Mouse (Mus musculus): ENCODE measurements around the gene Ldah.

Gene Ldah

DNA sequence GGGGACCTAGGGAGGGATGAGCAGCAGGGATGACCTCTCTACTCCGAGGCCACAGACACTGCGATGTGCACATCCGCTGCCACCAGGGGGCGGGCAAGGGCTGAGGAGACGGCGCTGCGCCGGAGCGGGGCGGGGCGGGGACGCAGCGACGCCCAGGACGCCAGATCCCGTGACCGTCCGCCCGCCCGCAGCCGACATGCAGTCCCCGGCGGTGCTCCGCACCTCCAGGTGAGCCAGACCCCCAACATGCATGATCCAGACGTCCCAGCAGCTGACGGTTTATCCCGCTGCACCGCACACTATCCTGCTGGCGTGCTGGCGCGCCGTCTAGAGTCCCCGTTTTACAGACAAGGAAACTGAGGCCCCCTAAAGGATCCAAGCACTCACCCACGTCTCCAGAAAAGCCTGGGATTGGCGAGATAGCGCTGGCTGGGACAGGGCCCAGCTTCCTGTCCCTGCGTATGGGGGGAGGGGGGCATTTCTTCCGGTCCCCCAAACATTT, 105.4 kb downstream of the Ldah start, which contains the start of gene Hs1bp3:
Gene Hs1bp3 (plus strand): TSS at position 163 of the 502 bp plus-strand sequence.
- DNase-seq (ENCODE audit: low spot score) = peak; percentile 58

DNA sequence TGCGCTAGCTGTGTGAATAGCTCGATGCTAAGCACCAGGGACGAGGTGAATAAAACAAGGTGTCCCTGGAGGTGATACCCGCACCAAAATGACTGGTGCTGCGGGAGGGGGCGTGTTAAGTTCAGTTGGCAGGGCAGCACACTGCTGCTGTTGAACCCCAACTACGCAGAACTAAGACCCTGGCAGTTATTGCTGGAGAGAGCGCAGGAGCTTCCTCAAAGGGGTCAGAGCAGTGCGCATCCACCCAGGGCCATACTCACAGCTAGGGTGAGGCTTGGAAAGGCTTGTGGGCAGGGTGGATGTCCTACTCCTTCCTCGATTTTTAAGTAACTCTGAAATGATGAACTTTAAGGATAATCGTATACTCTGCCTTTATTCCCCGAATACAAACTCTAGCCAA, 105.9 kb downstream of the Ldah start:
- DNase-seq (ENCODE audit: low spot score) = no peak

DNA sequence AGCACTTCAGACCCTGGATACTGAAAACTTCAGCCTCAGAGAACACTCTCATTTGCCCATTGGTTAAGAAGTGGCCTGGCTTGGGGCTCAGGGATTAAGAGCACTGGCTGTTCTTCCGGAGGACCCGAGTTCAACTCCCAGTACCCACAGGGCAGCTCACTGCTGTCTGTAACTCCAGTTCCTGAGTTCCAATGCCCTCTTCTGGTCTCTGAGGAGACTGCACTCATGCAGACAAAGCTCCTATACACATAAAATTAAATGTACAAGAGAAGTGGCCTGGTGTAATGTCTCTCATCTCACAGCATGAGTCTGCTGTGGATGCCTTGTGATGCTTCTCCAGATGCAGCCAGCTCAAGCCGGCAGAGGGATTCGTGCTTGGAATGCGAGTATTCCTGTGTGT, 108.6 kb downstream of the Ldah start:
- DNase-seq (ENCODE audit: low spot score) = no peak

DNA sequence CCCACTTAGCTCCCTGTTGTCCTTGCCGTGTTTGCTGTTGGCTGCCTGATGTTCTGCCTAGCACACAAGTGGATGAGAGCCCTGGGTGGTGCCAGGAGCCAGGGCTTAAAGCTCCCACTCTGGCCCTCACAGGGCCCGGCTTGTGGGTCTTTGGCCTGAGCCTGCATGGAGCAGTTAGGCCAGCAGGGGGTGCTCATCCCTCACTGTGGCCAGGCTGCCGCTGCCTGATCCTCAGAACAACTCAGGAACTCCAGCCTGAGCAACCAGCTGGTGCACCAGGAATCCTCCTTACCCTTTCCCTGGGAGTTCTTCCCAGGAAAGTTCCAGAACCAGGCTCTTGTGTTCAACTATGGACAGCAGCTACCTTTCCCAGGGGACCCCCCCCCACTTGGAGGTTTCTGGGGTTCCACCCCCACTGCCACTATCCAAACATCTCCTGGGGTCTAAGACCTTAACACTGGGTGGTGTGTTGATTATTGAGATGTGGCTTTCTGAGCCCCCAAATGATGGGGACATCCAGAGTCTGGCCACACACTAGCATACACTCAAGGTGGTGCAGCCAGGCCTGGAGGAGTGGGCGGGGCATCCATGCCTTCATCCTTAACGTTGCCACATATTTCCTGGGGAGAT, 112.3 kb downstream of the Ldah start:
- no peak for DNase-seq (ENCODE audit: low spot score)

DNA sequence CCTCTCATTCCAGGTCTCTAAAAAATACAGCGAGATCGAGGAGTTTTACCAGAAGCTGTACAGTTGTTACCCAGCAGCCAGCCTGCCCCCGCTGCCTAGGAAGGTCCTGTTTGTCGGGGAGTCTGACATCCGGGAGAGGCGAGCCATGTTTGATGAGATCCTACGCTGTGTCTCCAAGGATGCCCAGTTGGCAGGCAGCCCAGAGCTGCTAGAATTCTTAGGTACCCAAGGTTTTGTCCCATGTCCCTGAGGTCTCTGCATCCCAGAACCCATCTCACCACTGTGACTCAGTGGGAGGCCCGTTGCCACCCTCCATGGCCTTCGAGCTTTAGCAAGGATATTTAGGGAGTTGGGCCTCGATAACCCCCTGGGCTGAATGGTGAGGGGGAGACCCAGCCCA, 113.6 kb downstream of the Ldah start:
- no peak for DNase-seq (ENCODE audit: low spot score)

DNA sequence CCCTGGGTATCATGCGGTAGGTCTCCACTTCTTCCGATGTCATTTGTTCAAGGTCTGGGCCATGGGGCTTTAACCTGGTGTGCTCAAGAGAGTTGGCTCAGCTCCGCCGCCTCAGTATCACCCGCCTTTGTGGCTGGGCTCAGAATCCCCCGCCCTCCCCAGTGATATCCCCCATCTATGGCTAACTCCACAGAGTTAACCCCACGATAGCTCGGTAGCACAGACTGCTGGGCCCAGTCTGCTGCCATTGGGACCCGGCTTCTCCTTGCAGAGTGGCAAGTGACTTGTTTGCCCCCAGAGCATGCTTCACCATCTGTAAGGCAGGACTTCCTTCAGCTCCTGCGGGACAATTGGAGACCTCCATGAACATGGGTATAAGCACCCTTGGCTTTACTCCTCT, 116.2 kb downstream of the Ldah start:
- no peak for DNase-seq (ENCODE audit: low spot score)

DNA sequence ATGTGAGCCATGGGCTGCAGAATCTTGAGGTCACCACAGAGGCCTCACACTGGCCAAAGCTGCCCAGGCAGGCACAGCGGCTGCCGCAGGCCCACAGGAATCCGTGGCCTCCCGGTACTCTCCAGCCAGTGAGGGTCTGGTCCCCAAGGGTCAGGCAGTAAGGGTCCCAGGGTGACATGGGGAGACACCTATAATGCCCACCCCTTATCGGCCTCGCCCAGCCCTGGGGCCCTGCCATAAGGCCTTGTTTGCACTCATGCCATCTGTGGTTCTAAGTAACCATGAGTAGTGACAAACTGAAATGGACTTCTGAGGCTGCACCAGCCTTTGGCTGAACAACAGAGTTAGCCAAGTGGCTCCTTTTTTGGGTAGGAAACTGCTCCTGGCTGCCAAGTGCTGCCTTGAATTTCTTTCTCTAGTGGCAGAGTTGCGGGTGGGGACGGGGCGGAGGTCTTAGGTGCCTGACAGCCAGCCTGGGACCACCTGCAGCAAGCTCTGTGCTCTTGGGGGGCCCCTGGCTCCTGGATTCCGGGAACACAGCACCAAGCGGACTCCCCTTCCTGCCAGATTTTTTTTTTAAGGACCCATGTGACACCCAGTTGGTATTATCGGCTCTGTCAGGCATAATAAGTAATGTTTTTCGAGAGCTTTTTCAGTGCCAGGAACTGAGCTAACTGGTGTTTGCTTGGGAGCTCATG, 117.5 kb downstream of the Ldah start:
- no peak for DNase-seq (ENCODE audit: low spot score)

DNA sequence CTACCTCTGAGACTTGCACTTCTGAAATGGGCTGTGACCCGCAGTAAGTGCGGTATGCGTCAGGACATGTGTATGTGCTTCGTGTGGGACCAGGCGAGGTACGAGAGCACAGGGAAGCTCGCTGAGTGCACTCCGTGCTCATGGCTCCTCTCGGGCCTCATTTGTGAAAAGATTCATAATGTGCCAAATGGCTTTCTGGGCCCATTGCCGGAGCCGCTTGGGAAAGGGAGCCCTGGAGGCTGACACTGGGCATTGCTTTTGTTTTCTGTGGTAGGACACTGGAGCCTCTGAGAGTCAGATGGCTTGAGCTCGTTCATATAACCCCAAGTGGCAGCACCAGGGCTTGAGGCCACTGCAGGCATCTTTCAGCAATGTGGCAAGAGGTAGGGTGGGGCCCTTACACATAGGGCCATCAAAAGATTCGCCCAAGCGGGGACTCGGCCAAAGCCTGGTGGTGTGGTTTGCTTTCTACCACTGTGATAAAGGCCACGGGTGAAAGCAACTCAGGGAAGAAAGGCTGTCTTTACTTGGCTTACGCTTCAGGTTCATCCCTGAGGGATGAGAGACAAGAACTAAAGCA, 118.1 kb downstream of the Ldah start:
- no peak for DNase-seq (ENCODE audit: low spot score)

DNA sequence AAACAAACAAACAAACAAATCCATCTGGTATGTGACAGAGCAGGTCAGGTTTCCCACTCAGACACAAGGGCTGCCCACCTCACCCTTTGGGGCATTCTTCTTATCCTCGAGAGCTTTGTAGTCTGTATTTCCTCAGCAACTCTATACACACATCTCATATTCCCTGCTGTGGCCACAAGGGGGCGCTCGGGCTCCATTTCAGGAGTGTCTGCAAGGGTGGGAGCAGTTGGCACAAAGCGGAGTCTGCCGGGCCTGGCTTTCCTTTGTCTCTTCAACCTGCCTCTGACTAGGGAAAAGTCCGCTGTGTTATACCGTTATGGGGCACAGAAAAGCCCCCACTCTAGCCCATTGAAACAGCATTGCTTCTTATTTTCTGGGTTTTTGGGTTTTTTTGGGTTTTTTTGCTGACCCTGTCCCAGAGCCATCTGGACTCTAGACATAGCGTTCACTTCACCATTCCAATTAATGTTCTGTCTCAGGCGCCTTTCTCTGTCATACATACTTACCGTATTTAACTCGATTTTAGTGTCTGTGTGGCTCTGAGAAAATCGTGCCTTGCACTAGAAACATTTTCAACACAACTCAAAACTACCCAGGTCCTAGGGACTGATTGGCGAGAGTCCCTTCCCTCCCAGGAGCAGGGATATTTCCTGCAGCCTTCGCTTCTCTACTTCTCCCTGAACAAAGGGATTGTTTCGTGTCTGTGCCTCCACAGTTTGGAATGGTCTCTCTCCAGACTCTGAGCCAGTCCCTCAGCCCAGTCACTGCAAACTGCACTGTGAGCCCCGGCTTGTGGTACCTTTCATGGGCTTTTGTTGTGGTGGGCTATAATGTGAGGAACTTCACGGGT, 119.1 kb downstream of the Ldah start:
- peak; percentile 80 for DNase-seq (ENCODE audit: low spot score)

DNA sequence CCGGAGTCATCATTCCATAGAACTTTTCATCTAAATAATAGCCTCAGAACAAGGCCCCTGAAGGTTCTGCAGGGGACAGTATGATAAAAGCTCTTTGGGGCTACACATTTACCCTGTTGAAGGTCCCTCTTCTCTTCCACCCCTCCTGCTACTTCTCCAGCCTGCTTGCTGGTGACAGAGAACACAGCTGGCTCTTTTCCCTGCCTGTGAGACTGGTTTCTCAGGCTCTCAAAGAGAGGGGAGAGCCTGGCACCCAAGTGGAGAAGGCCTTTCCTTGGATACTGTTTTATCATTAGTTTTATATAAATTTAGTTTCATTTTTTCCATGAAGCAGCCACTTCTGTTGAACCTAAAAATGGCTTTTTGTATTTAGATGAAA, 119.8 kb downstream of the Ldah start:
- no peak for DNase-seq (ENCODE audit: low spot score)

DNA sequence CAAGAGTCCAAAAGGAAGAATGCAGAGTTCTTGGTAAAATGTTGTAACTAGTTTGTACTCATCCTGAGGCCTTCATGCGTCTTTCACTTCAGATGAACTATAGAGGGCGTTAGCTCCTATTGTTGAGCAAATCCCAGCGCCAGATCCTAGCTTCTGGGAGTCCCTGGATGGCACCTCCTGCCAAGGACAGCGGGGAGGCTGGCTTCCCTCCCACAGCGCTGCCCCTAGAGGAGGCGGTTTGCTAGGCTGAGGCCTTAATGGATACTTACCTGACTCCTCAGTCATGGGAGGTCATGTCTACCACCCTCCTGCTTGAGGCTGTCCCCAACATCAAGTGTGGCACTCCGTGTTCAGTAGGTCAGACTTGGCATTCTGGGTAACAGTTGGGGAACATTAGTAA, 121.3 kb downstream of the Ldah start:
- no peak for DNase-seq (ENCODE audit: low spot score)

DNA sequence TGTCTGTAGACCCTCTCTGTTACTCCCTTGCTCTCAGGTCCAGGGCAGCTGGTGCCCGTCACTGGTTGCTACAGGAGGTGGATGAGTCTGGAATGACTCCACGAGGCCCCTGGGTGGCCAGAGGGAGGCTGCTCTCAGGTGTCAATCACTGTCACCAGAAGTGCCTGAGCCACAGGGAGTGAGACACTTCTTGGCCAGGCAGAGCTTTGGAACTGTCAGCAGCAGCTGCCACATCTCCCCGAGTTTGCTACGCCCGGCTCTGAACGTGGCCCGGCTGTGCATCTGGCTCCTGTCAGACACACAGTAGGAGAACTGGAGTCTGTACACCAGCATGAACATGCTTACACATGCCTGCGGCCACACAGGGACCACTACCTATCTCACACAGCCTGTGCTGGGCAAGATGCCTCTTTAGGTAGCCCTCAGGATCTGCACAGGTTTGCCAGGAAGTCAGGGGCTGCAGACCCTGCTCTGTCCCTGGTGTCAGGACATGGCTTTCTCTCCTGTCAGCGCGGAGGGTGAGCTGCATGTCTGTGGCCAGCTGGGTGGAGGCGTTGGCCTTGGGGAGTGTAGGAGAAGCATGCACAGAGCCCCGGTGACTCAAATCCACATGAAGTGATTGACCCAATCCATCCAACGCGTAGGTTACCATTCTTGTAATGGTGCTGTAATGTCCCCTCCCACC, 123.7 kb downstream of the Ldah start:
- DNase-seq (ENCODE audit: low spot score) = no peak

DNA sequence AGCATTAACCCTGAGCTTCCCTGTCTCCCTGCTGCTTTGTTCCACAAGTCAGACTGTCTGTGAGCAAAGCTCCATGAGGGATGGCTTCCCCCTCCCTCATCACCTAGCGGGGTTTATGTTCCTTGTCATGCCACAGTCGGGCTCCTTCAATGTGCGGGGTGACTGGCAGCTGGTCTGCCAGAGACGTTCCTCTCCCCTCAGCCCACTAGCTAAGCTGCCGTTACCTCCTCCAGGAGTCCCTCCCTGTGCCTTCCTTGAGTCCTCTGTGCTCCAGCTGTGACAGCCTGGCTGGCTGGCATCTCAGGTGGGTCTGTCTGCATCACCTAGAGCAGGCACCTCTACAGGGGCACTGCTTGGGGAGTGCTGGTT, 124.3 kb downstream of the Ldah start:
- DNase-seq (ENCODE audit: low spot score) = no peak

DNA sequence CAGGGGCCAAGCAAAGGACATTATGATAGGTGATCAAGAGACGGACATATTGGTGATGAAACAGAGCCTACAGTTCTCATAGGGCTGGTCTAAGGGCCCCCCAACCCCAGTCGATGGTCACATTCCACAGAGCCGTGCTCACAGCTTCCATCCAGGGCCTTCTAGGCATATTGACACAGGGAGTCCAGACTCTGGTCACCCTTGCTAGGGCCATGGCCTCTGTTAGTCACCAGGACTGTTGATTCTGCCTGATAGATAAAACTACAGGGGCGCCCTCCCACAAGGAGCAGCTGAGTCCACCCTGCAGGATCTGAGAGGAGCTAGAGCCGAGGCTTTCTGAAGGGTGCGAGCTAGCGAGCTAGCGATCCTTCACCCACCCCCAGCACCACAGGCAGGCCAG, 125.7 kb downstream of the Ldah start:
- DNase-seq (ENCODE audit: low spot score) = no peak

DNA sequence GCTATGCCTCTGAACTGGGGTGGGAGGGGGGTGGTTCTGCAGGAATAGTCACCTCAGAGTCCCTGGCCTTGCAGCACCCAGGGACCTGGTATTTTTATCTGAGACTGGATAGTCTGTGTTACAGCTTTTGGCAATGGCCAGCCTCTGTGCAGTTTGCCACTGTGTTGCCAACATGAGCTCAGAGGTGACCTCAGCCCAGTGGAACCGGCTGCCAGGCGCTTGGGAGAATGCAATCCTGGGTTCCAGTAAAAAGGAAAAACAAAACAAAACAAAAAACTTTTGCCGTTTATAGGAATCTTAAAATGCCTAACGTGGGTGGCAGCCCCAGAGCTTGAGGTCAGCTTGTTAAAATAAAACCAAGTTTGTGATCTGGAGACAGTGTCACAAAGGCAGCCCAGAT, 126.4 kb downstream of the Ldah start:
- no peak for DNase-seq (ENCODE audit: low spot score)

Data from ovary, adult 18-20 months (tissue).